Mouse (Mus musculus) heart, adult 2 months (tissue): ENCODE results near the gene Sirt6. TPM values are rescaled to one million over a fixed set of nuclear protein-coding genes. Genes with fewer than 3 reads are reported as not detected.
A peak's percentile ranks its signal among the peaks of the same experiment; 100 is the strongest.

Experiments used
- DNase-seq, 2 experiments: peaks; one replicate each; pipeline ENCODE4 v3.0.0; 2021
- H3K27ac ChIP-seq: fragments of 200-600 bp; 2 replicates; pipeline ENCODE4 v1.8.1; 2022
- H3K27me3 ChIP-seq: fragments of 200-500 bp; 2 replicates; pipeline ENCODE4 v1.6.1; 2012; ENCODE audit warnings: mild to moderate bottlenecking, low read length, inconsistent platforms, mixed read lengths; ENCODE audit not compliant: control insufficient read depth, insufficient read depth
- H3K36me3 ChIP-seq: fragments of 200-500 bp; 2 replicates; pipeline ENCODE4 v1.6.1; 2012; ENCODE audit warnings: low read length, inconsistent platforms; ENCODE audit not compliant: control insufficient read depth, insufficient read depth
- H3K4me1 ChIP-seq: fragments of 200-500 bp; 2 replicates; pipeline ENCODE4 v1.6.1; 2011; ENCODE audit warnings: low read length; ENCODE audit not compliant: control insufficient read depth, insufficient read depth
- H3K4me3 ChIP-seq: fragments of 200-600 bp; 2 replicates; pipeline ENCODE4 v1.8.1; 2022
- H3K79me2 ChIP-seq: fragments of 200-500 bp; replicated peaks from 2 replicates; pipeline ENCODE4 v1.6.1; 2012; ENCODE audit warnings: mild to moderate bottlenecking, inconsistent platforms, low read length, moderate library complexity, mixed read lengths; ENCODE audit not compliant: control insufficient read depth, insufficient read depth
- H3K9ac ChIP-seq: fragments of 200-500 bp; 2 replicates; pipeline ENCODE4 v1.6.1; 2012; ENCODE audit warnings: low read depth, mild to moderate bottlenecking, control low read depth, inconsistent platforms, low read length, mixed read lengths
- CTCF ChIP-seq: fragments of 200-600 bp; IDR thresholded peaks from 2 replicates; pipeline ENCODE4 v1.8.1; 2022; ENCODE audit warnings: antibody characterized with exemption, mild to moderate bottlenecking, moderate library complexity
- EP300 ChIP-seq: fragments of 200-500 bp; IDR thresholded peaks from 2 replicates; pipeline ENCODE4 v1.6.1; 2011; ENCODE audit warnings: low read depth, low read length, control low read depth; ENCODE audit not compliant: insufficient read depth
- POLR2A ChIP-seq: fragments of 200-500 bp; IDR thresholded peaks from 2 replicates; pipeline ENCODE4 v1.6.1; 2011; ENCODE audit warnings: mild to moderate bottlenecking, low read depth, low read length, control low read depth; ENCODE audit not compliant: insufficient read depth
- WGBS: fragments of 180-500 bp; shearing (Covaris S2); methylation state at CpG from one replicate; pipeline ENCODE4 v1.1.7; 2018; 5-methylcytosine and 5-hydroxymethylcytosine counted together
- intact Hi-C: fragments of 180-260 bp; cut with DNase I; formaldehyde crosslinking; loops from one replicate; pipeline ENCODE4 v1.15.1; 2025
- polyA plus RNA-seq: library from polyadenylated mRNA; depleted of rRNA; stranded (reverse); fragments of >200 nt; gene quantifications from 2 replicates; pipeline ENCODE4 v1.2.3, GENCODE M21; 2012
- total RNA-seq, 2 experiments: library from RNA; stranded (reverse); gene quantifications; 2 replicates each; pipeline ENCODE4 v1.2.3; 2021

Sirt6 gene
- total and polyA plus RNA-seq, 3 experiments, result 7.0 to 15.4 (median 7.9) TPM

DNA sequence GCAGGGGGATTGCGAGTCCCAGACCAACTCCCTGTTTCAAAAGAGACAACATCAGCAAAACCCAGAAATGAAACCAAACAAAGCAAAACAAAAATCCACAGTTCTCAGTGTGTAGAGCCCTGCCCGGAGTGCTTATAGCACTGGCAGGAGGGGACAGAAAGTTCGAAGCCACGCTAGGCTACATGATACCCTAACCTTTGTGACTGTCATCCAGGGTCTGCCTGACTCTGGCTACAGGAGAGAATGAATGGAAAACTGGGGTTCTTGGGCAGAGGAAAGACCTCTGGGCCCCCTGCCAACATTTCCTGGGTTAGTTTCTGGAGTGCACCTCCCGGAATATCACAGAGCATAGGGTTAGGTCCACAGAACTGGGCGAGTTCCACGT lies 231 bp upstream of the Sirt6 start:
- no peaks in the 10 kb centered on the region for H3K79me2 ChIP-seq
- 36% methylated on average over 7 of the region's 7 CpGs for WGBS
- no peak for DNase-seq
- peak overlapping the region; percentile 70 for H3K4me3 ChIP-seq
- peak overlapping the region; percentile 95 for H3K27ac ChIP-seq
- H3K9ac ChIP-seq, result peak overlapping the region; percentile 84
- H3K4me1 ChIP-seq, result peaks cover 5% of the 10 kb centered on the region
- intact Hi-C loops, result loop anchor here (2.0 to 5.0 kb wide), 3 partner anchors 15 to 549 kb away; partner anchors contain the start of gene BC025920
- TF ChIP-seq CTCF (no peak), POLR2A (no peak), EP300 (no peak)
- no peaks in the 10 kb centered on the region for H3K27me3 ChIP-seq
- no peaks in the 10 kb centered on the region for H3K36me3 ChIP-seq

DNA sequence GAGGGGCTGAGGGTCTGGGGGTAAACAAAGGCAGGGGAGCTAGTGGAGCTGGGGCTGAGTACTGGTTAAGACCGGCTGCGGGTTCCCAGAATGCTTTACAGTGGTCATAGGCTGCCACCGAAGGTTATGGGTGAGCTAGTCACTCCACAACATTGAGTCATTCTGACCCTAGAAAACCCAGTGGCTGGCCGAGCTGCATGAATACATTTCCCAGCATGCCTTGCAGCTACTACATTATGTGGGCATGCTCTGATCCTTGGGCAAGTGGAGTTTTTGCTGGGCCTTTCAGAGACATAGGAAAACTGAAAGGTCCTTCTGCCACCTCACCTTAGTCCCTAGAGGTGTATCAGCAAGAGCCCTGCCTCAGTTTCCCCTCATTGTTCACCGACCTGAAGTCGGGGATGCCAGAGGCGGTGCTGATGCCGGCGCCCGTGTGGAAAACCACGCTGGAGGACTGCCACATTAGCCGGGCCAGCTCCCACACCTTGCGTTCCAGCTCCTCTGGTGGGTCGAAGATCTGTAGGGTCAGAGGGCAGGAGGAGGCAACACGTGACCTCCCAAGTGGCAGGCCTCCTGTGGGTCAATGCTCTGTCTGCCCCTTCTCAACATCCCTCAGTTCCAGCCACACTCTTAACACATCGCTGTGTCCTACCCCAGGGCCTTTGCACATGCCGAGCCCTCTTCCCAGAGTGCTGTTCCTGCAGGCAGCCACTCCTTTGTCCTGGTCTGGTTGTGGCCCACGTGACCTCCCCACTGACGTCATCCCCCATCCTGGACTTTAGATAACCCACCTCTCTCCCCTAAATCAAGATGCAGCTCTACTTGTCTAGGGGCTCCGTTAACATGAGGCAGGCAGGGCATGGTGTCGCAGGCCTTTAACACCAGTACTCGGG lies 1.2 kb downstream of the Sirt6 start:
- intact Hi-C loops, result loop anchor here (2.0 to 5.0 kb wide), 3 partner anchors 16 to 551 kb away; partner anchors contain the start of gene BC025920
- H3K79me2 ChIP-seq, result no peaks in the 10 kb centered on the region
- WGBS, result 79% methylated on average over 22 of the region's 22 CpGs
- no peak for DNase-seq
- TF ChIP-seq POLR2A (no peak), EP300 (no peak), CTCF (no peak)
- H3K4me3 ChIP-seq, result peak overlapping the region; percentile 70
- H3K27me3 ChIP-seq, result no peaks in the 10 kb centered on the region
- no peak overlapping the region for H3K9ac ChIP-seq
- H3K36me3 ChIP-seq, result no peaks in the 10 kb centered on the region
- H3K27ac ChIP-seq, result peak overlapping the region; percentile 95
- H3K4me1 ChIP-seq, result peaks cover 5% of the 10 kb centered on the region

DNA sequence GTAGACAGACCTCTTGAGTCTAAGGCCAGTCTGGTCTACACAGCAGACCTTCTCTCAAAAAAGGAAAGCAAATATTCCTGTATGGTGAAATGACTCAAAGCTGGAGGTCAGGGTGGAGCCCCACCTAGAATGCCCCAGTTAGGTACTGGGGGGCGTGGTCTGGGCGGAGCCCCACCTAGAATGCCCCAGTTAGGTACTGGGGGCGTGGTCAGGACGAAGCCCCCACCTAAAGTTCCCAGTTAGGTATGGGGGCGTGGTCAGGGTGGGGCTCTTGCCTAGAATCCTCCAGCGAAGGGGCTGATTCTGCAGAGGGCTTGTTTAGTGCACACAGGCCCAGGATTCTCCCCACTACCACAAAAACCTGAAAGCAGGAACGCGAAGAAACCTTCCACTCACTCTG lies 4.2 kb downstream of the Sirt6 start:
- Histone ChIP-seq H3K79me2 (no peaks in the 10 kb centered on the region), H3K4me1 (peaks cover 5% of the 10 kb centered on the region), H3K36me3 (no peaks in the 10 kb centered on the region), H3K4me3 (no peak overlapping the region), H3K9ac (no peak overlapping the region), H3K27me3 (no peaks in the 10 kb centered on the region), H3K27ac (no peak overlapping the region)
- intact Hi-C loops, result no loop called here
- TF ChIP-seq POLR2A (no peak), CTCF (no peak), EP300 (no peak)
- WGBS, result 67% methylated on average over 8 of the region's 8 CpGs
- DNase-seq, result no peak

DNA sequence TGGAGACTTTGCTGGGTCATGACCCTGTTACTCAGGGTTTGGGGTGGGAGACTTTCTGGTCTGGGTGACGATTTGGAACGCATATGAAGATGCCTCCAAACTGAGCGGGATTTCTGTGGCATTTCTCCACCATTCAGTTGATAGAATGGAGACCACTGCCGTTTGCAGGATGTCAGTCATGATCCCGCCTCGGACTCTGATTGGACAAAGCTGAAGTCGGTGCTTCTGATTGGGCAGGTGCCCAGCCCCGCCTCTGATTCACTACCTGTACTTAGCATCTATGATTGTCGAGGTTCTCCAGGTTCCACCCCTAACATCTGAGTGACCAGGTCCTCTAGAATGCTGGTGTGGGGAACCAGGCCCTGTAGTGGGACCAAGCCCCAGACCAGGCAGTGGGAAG lies 6.8 kb downstream of the Sirt6 start:
- Histone ChIP-seq H3K4me1 (no peaks in the 10 kb centered on the region), H3K79me2 (no peaks in the 10 kb centered on the region), H3K27ac (no peak overlapping the region), H3K36me3 (no peaks in the 10 kb centered on the region), H3K4me3 (no peak overlapping the region), H3K27me3 (no peaks in the 10 kb centered on the region), H3K9ac (no peak overlapping the region)
- DNase-seq, result no peak
- intact Hi-C loops, result no loop called here
- TF ChIP-seq EP300 (no peak), CTCF (no peak), POLR2A (no peak)
- WGBS, result 59% methylated on average over 9 of the region's 9 CpGs

DNA sequence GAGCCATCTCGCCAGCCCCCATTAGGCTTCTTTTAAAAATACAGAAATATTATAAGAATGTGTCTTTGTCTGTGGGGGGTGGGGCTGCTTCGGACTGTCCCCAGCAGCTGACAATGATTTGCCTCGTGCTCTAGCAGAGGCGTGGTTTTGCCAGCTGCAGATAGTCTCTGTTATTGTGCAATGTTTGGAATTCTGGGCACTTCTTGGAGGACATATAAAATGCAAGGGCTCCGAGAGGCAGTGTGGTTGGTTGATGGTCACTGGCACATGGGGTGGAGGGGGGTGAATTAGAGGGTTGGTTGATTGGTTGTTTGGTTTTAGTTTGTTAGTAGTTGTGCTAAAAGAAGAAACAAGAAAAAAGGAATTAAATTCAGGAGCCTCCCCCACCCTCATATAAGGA lies 7.6 kb downstream of the Sirt6 start:
- Histone ChIP-seq H3K4me1 (no peaks in the 10 kb centered on the region), H3K9ac (no peak overlapping the region), H3K4me3 (no peak overlapping the region), H3K27me3 (no peaks in the 10 kb centered on the region), H3K27ac (no peak overlapping the region), H3K36me3 (no peaks in the 10 kb centered on the region), H3K79me2 (no peaks in the 10 kb centered on the region)
- DNase-seq, result no peak
- WGBS, result 74% methylated on average over 5 of the region's 5 CpGs
- TF ChIP-seq POLR2A (no peak), CTCF (no peak), EP300 (no peak)
- intact Hi-C loops, result no loop called here

DNA sequence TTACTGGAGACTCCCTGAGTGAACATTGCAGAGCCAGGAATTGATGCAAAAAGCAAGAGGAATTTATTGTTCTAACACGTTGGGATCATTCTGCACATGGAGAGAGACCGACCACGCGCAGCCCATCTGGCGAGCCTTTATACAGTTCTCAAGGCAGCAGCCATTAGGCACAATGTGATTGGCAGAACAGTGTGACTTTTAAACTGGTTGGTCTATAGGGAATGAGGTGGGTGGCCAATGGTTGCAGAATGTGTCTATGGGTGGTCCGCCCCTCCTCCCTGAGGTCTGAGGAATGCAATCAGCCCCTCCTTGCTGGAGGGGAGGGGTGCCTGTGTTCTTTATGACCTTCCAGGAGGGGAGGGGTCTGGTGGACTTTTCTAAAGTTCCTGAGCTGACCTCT lies 12.1 kb downstream of the Sirt6 start:
- TF ChIP-seq POLR2A, result no peak
- TF ChIP-seq CTCF, result no peak
- no peak for TF ChIP-seq EP300
- intact Hi-C loops, result no loop called here
- no peak overlapping the region for H3K27ac ChIP-seq
- no peaks in the 10 kb centered on the region for H3K27me3 ChIP-seq
- no peaks in the 10 kb centered on the region for H3K4me1 ChIP-seq
- no peak overlapping the region for H3K9ac ChIP-seq
- WGBS, result 74% methylated on average over 6 of the region's 6 CpGs
- no peaks in the 10 kb centered on the region for H3K36me3 ChIP-seq
- DNase-seq, result no peak
- H3K79me2 ChIP-seq, result no peaks in the 10 kb centered on the region
- no peak overlapping the region for H3K4me3 ChIP-seq
